Mouse (Mus musculus): ENCODE results near the gene Idh2. TPM values are rescaled to one million over a fixed set of nuclear protein-coding genes. Genes with fewer than 3 reads are reported as not detected.
"Not testable (repeated sequence)": the region's sequence is repeated elsewhere in the genome, so short reads cannot be mapped to it uniquely, and the experiment has no call there.

The Idh2 gene
- polyA plus RNA-seq, 1 experiment from 2014 or later, result 371 TPM

DNA sequence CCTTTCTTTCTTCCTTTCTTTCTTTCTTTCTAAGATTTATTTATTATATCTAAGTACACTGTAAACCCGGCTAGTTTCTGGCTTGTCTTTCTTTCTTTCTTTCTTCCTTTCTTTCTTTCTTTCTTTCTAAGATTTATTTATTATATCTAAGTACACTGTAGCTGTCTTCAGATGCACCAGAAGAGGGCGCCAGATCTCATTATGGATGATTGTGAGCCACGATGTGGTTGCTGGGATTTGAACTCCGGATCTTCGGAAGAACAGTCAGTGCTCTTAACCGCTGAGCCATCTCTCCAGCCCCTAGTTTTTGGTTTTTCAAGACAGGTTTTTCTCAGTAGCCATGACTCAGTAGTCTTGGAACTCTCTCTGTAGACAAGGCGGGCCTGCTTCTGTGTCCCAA, 16.1 kb upstream of the Idh2 start:
- WGBS, result 76% methylated on average over 7 of the region's 7 CpGs
- H3K27me3 ChIP-seq (ENCODE audit: control insufficient read depth, insufficient read depth, low read length); H3K4me1 ChIP-seq (ENCODE audit: control insufficient read depth, insufficient read depth, low read length); H3K27ac ChIP-seq (ENCODE audit: low read depth, low read length); H3K9ac ChIP-seq (ENCODE audit: low read length); H3K36me3 ChIP-seq (ENCODE audit: control insufficient read depth, insufficient read depth, low read length); H3K4me2 ChIP-seq (ENCODE audit: low read depth); ATAC-seq (ENCODE audit: insufficient read depth, low FRiP score, low TSS enrichment); DNase-seq (ENCODE audit: low spot score); H3K9me3 ChIP-seq (ENCODE audit: control insufficient read depth, low read length); H3K4me3 ChIP-seq (ENCODE audit: low read depth, low read length): not testable (repeated sequence)

DNA sequence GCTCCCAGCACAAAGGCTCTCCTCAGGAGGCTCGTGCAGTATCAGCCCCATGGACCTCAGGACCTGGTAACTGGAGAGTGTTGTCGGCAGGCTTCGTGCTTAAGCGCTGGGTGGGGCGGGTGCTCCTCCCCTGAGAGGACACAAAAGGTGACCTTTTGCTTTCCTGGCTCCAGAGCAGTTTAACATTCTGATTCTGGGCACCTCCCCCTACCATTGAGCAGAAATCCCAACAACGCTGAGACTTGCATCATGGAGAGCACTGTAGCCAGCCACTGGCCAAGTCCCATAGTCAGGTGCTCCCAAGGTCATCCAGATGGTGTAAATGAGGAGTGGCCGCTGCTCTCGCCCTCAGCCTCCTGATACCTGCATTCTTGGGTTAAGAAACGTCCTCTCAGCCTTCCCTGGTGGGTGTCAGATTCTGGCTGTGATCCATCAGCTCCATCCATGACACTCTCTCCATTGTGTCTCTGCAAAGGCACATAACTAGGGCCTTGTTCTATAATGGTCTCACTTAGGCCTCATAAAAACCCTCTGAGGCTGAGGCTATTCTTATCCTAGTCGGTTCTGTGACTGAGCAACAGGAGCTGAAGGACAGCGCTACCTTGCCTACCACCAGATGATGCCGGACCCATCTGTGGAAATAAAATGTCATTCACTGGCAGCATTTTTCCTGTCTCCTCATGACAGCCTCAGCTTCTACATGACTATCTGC, 15.3 kb upstream of the Idh2 start:
- no peak overlapping the region; the same call in 1 of the 2 replicates for H3K9ac ChIP-seq (ENCODE audit: low read length)
- no peaks in the 10 kb centered on the region for H3K27me3 ChIP-seq (ENCODE audit: control insufficient read depth, insufficient read depth, low read length)
- ATAC-seq (ENCODE audit: insufficient read depth, low FRiP score, low TSS enrichment), result no peak
- H3K27ac ChIP-seq (ENCODE audit: low read depth, low read length), result no peak overlapping the region
- H3K4me1 ChIP-seq (ENCODE audit: control insufficient read depth, insufficient read depth, low read length), result no peaks in the 10 kb centered on the region
- DNase-seq (ENCODE audit: low spot score), result no peak
- H3K9me3 ChIP-seq (ENCODE audit: control insufficient read depth, low read length), result no peaks in the 10 kb centered on the region
- H3K36me3 ChIP-seq (ENCODE audit: control insufficient read depth, insufficient read depth, low read length), result no peaks in the 10 kb centered on the region
- H3K4me2 ChIP-seq (ENCODE audit: low read depth), result no peak overlapping the region
- WGBS, result 33% methylated on average over 12 of the region's 12 CpGs
- H3K4me3 ChIP-seq (ENCODE audit: low read depth, low read length), result no peak overlapping the region

DNA sequence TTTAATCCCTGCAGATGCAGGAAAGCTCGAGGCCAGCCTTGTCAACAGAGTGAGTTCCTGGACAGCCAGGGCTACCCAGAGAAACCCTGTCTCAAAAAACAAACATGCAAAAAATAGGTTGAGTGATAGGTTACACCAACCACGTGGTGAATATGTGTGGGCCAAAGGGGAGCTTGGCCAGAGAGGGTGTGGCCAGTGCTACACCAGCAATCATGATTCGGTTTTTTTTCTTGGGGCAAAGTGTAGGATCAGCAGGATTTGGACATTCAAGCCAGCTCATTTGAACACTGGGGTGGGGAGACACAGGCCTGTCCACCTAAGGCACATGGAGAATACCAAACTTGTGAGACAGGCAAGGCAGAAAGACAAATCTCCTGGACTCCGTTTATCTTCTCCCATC, 14.1 kb upstream of the Idh2 start:
- Histone ChIP-seq H3K27ac (ENCODE audit: low read depth, low read length) (no peak overlapping the region), H3K36me3 (ENCODE audit: control insufficient read depth, insufficient read depth, low read length) (no peaks in the 10 kb centered on the region), H3K4me1 (ENCODE audit: control insufficient read depth, insufficient read depth, low read length) (no peaks in the 10 kb centered on the region), H3K4me2 (ENCODE audit: low read depth) (no peak overlapping the region), H3K4me3 (ENCODE audit: low read depth, low read length) (no peak overlapping the region), H3K27me3 (ENCODE audit: control insufficient read depth, insufficient read depth, low read length) (no peaks in the 10 kb centered on the region), H3K9me3 (ENCODE audit: control insufficient read depth, low read length) (no peaks in the 10 kb centered on the region), H3K9ac (ENCODE audit: low read length) (no peak overlapping the region)
- WGBS, result 64% methylated on average over 4 of the region's 4 CpGs
- DNase-seq (ENCODE audit: low spot score) (no peak), ATAC-seq (ENCODE audit: insufficient read depth, low FRiP score, low TSS enrichment) (no peak)

DNA sequence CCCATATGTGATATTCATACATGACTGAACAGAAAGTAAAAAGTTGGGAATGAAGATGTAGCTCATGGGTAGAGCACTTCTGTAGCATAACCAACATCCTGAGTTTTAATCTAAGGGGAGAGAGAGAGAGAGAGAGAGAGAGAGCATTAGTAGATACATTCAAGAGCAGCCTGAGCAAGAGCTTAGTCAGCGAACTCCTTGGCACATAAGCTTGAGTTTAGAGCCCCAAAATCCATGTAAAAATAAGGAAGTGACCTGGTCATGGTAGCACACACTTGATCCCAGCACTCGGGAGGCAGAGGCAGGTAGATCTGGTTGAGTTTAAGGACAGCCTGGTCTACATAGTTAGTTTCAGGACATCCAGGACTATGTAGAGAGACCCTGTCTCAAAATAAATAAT, 8.5 kb upstream of the Idh2 start:
- Histone ChIP-seq H3K4me1 (ENCODE audit: control insufficient read depth, insufficient read depth, low read length) (no peaks in the 10 kb centered on the region), H3K9ac (ENCODE audit: low read length) (no peak overlapping the region), H3K4me3 (ENCODE audit: low read depth, low read length) (no peak overlapping the region), H3K4me2 (ENCODE audit: low read depth) (no peak overlapping the region), H3K9me3 (ENCODE audit: control insufficient read depth, low read length) (no peaks in the 10 kb centered on the region), H3K27me3 (ENCODE audit: control insufficient read depth, insufficient read depth, low read length) (no peaks in the 10 kb centered on the region), H3K27ac (ENCODE audit: low read depth, low read length) (no peak overlapping the region), H3K36me3 (ENCODE audit: control insufficient read depth, insufficient read depth, low read length) (no peaks in the 10 kb centered on the region)
- DNase-seq (ENCODE audit: low spot score) (no peak), ATAC-seq (ENCODE audit: insufficient read depth, low FRiP score, low TSS enrichment) (no peak)
- whole genome bisulfite sequencing, result 86% methylated on average over 2 of the region's 2 CpGs

DNA sequence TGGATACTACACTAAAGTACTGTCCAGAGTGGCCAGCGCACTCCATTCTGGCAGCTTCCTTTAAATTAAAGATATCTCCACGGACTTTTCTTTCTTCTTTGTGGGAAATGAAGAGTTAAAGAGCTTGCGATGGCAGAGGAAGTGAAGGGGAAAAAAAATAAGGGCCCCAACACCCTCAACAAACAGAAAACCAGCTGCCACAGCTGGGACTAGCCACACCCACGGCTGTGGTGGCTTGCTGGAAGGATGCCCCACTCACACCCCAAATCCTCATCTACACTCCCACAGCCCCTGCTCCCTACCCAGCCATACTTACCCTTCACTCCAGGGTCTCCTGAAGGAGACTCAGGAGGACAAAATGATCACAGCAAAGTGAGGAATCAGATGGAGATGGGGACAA, 7.9 kb upstream of the Idh2 start:
- H3K27ac ChIP-seq (ENCODE audit: low read depth, low read length), result no peak overlapping the region
- no peak overlapping the region for H3K4me2 ChIP-seq (ENCODE audit: low read depth)
- no peaks in the 10 kb centered on the region for H3K4me1 ChIP-seq (ENCODE audit: control insufficient read depth, insufficient read depth, low read length)
- H3K9me3 ChIP-seq (ENCODE audit: control insufficient read depth, low read length), result no peaks in the 10 kb centered on the region
- 71% methylated on average over 4 of the region's 4 CpGs for WGBS
- H3K36me3 ChIP-seq (ENCODE audit: control insufficient read depth, insufficient read depth, low read length), result no peaks in the 10 kb centered on the region
- no peak overlapping the region for H3K4me3 ChIP-seq (ENCODE audit: low read depth, low read length)
- no peak overlapping the region for H3K9ac ChIP-seq (ENCODE audit: low read length)
- H3K27me3 ChIP-seq (ENCODE audit: control insufficient read depth, insufficient read depth, low read length), result no peaks in the 10 kb centered on the region
- ATAC-seq (ENCODE audit: insufficient read depth, low FRiP score, low TSS enrichment), result no peak
- no peak for DNase-seq (ENCODE audit: low spot score)

DNA sequence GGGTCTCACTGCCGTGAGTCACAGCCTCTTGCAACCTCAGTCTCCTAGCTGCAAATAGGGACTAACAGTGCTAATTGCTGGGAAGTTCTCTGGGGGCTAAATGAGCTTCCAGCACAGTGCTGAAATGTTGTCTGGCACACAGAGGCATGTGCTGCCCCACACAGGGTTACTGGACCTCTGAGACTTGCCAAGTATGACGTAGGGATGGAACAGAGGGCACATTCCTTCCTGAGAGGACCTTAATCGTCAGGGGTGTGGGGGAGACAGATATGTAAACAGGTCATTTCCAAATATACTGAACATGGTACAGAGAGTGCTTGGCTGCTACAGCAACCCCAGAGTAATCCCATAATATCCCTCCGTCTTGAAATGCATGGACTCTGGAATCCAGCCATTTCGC, 5.9 kb upstream of the Idh2 start:
- Histone ChIP-seq H3K9me3 (ENCODE audit: control insufficient read depth, low read length) (no peaks in the 10 kb centered on the region), H3K4me1 (ENCODE audit: control insufficient read depth, insufficient read depth, low read length) (0 out of 2 replicates have a peak, but pooled peaks cover 3% of the 10 kb centered on the region), H3K9ac (ENCODE audit: low read length) (no peak overlapping the region), H3K36me3 (ENCODE audit: control insufficient read depth, insufficient read depth, low read length) (no peaks in the 10 kb centered on the region), H3K4me3 (ENCODE audit: low read depth, low read length) (no peak overlapping the region), H3K27ac (ENCODE audit: low read depth, low read length) (no peak overlapping the region), H3K27me3 (ENCODE audit: control insufficient read depth, insufficient read depth, low read length) (no peaks in the 10 kb centered on the region), H3K4me2 (ENCODE audit: low read depth) (no peak overlapping the region)
- ATAC-seq (ENCODE audit: insufficient read depth, low FRiP score, low TSS enrichment), result no peak
- WGBS, result 82% methylated on average over 5 of the region's 5 CpGs
- no peak for DNase-seq (ENCODE audit: low spot score)

DNA sequence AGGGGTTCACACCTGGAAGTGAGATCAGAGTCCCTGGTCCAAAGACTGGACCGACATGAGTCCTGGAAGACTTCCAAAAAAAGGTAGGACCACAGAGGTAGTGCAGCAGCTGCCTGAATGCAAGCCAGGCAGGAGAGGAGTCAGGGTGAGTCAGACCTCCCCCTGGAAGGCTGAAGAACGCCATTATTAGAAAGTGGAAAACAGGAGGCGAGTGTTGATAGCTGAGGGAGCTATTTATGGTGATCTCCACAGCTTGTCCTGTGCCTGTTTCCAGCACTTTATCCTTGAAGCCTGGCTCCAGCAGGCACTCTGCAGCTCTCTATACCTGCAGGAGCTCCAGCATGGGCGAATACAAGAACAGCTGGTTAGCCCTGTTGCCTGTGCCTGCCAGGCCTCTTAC, 4.0 kb upstream of the Idh2 start:
- Histone ChIP-seq H3K27ac (ENCODE audit: low read depth, low read length) (no peak overlapping the region), H3K4me1 (ENCODE audit: control insufficient read depth, insufficient read depth, low read length) (peaks cover 9% of the 10 kb centered on the region; the same call in 1 of the 2 replicates), H3K4me3 (ENCODE audit: low read depth, low read length) (no peak overlapping the region), H3K27me3 (ENCODE audit: control insufficient read depth, insufficient read depth, low read length) (no peaks in the 10 kb centered on the region), H3K9me3 (ENCODE audit: control insufficient read depth, low read length) (no peaks in the 10 kb centered on the region), H3K36me3 (ENCODE audit: control insufficient read depth, insufficient read depth, low read length) (no peaks in the 10 kb centered on the region), H3K9ac (ENCODE audit: low read length) (no peak overlapping the region), H3K4me2 (ENCODE audit: low read depth) (no peak overlapping the region)
- WGBS, result 78% methylated on average over 4 of the region's 4 CpGs
- ATAC-seq (ENCODE audit: insufficient read depth, low FRiP score, low TSS enrichment) (no peak), DNase-seq (ENCODE audit: low spot score) (no peak)

DNA sequence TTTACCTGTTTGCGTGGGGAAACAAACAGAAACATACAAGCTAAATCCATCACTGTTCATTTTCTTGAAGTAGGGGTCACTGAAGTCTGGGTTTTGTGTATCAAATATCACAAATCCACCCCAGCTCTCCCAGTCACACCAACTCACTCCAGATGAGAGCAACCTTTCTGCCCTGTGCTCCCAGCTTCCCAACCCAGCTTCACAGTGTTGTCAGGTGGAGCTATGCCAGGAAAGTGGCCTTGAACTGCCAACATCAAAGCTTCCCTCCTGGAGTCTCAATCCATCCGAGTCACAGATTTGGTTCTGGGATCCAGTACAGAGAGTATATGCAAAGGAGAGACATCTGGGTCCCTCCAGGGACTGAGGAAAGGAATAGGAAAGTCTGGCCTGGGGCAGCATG, 966 bp upstream of the Idh2 start:
- WGBS, result 77% methylated on average over 2 of the region's 2 CpGs
- Histone ChIP-seq H3K27ac (ENCODE audit: low read depth, low read length) (no peak overlapping the region), H3K9me3 (ENCODE audit: control insufficient read depth, low read length) (no peaks in the 10 kb centered on the region), H3K27me3 (ENCODE audit: control insufficient read depth, insufficient read depth, low read length) (no peaks in the 10 kb centered on the region), H3K36me3 (ENCODE audit: control insufficient read depth, insufficient read depth, low read length) (no peaks in the 10 kb centered on the region), H3K4me3 (ENCODE audit: low read depth, low read length) (no peak overlapping the region), H3K4me1 (ENCODE audit: control insufficient read depth, insufficient read depth, low read length) (peaks cover 16% of the 10 kb centered on the region), H3K9ac (ENCODE audit: low read length) (peak overlapping the region; percentile 97; the same call in 1 of the 2 replicates), H3K4me2 (ENCODE audit: low read depth) (no peak overlapping the region; the same call in 1 of the 2 replicates)
- DNase-seq (ENCODE audit: low spot score) (no peak), ATAC-seq (ENCODE audit: insufficient read depth, low FRiP score, low TSS enrichment) (no peak)

DNA sequence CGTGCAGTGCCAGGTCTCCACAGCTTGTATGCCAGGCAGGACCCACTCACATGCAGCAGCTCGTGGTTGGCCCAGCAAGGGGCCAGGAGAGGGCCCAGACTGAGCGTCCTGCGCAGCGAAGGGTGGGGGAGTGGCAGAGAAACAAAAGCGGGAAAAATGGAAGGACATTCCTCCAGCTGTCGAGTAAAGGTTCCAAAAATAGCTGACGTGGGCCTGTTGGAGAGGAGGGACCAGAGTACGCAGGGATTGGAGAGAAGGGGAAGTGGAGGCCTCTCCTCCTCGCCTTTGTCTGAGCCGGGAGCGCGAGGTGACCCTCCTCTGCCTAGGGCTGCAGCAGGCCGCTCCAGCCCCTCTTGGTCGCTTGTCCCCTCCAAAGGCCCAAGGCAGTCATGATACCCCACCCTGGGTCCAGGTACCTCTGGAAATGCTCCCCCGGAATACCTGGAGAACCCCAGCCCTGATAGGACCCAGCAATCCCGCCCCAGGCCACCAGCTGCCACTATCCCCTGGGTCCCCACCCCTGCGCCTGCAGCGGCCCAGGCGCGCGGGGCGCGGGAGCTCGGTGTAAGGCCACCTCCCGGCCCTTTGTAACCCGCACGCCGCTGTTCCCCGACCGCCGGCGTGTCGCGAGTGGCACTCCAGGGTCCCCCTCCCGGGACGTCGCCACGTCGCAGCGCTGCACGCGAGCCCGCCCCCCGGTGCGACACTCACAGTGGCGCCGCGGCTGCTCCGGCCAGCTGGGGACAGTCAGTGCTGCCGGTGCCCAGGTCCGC, 555 bp downstream of the Idh2 start:
- ATAC-seq (ENCODE audit: insufficient read depth, low FRiP score, low TSS enrichment) (peak; percentile 72), DNase-seq (ENCODE audit: low spot score) (peak; percentile 79)
- Histone ChIP-seq H3K27me3 (ENCODE audit: control insufficient read depth, insufficient read depth, low read length) (no peaks in the 10 kb centered on the region), H3K27ac (ENCODE audit: low read depth, low read length) (peak overlapping the region; percentile 90), H3K4me3 (ENCODE audit: low read depth, low read length) (peak overlapping the region; percentile 98), H3K36me3 (ENCODE audit: control insufficient read depth, insufficient read depth, low read length) (no peaks in the 10 kb centered on the region), H3K9ac (ENCODE audit: low read length) (peak overlapping the region; percentile 97), H3K9me3 (ENCODE audit: control insufficient read depth, low read length) (no peaks in the 10 kb centered on the region), H3K4me2 (ENCODE audit: low read depth) (peak overlapping the region; percentile 85), H3K4me1 (ENCODE audit: control insufficient read depth, insufficient read depth, low read length) (peaks cover 16% of the 10 kb centered on the region)
- 1% methylated on average over 52 of the region's 52 CpGs for WGBS

Data from neural tube, embryonic 11.5 days (tissue).